In genomic region chr16:76001788-76002187, GRCm38 (mm10) we compare ENCODE assay signal across 12 mouse cellular contexts.
"Had no signal": no experiment of that assay in that cellular context is flagged by ENCODE, and none has a peak within 500 bp of the region (broad histone marks: within the 10 kb centered on the region; RNA-seq: fewer than 3 reads in every experiment).

No protein-coding gene starts in this region.

- H3K27ac ChIP-seq: kidney, embryonic 15.5 days; limb, embryonic 13.5 days; midbrain, embryonic 15.5 days had no signal

- H3K9ac ChIP-seq: kidney, embryonic 15.5 days; limb, embryonic 13.5 days; lung, embryonic 14.5 days; midbrain, embryonic 15.5 days had no signal

- H3K9me3 ChIP-seq: kidney, embryonic 15.5 days; limb, embryonic 13.5 days; megakaryocyte, embryonic 14.5 days; midbrain, embryonic 15.5 days had no signal

- H3K4me3 ChIP-seq: kidney, embryonic 15.5 days; limb, embryonic 13.5 days; midbrain, embryonic 15.5 days had no signal

- ATAC-seq: midbrain, embryonic 15.5 days had no signal

- H3K27me3 ChIP-seq: kidney, embryonic 15.5 days; limb, embryonic 13.5 days; megakaryocyte, embryonic 14.5 days; midbrain, embryonic 15.5 days had no signal

- H3K4me2 ChIP-seq: kidney, embryonic 15.5 days; limb, embryonic 13.5 days; lung, embryonic 14.5 days; midbrain, embryonic 11.5 days; midbrain, embryonic 15.5 days had no signal

- H3K36me3 ChIP-seq: kidney, embryonic 15.5 days; limb, embryonic 13.5 days; midbrain, embryonic 15.5 days had no signal

- DNase-seq: kidney, postnatal 14 days; left cerebral cortex, postnatal 4 days; lung, embryonic 14.5 days; lung, postnatal 10 days; lung, postnatal 4 days; right cerebral cortex, adult 18-20 months; right cerebral cortex, postnatal 25 days had no signal

- H3K4me1 ChIP-seq: kidney, embryonic 15.5 days; limb, embryonic 13.5 days had no signal
